Mouse (Mus musculus) v-Abl transformed pro-B cells (cell line): ENCODE results near the gene Bpifb1.
"Not testable (repeated sequence)": the region's sequence is repeated elsewhere in the genome, so short reads cannot be mapped to it uniquely, and the experiment has no call there.

Experiments
- in situ Hi-C, 2 experiments: fragments of 400-800 bp; cut with MboI; formaldehyde crosslinking; loops; one replicate each; pipeline ENCODE4 v1.15.1; 2025; ENCODE audit not compliant: unreplicated experiment in 2 of 2

Bpifb1 gene

DNA sequence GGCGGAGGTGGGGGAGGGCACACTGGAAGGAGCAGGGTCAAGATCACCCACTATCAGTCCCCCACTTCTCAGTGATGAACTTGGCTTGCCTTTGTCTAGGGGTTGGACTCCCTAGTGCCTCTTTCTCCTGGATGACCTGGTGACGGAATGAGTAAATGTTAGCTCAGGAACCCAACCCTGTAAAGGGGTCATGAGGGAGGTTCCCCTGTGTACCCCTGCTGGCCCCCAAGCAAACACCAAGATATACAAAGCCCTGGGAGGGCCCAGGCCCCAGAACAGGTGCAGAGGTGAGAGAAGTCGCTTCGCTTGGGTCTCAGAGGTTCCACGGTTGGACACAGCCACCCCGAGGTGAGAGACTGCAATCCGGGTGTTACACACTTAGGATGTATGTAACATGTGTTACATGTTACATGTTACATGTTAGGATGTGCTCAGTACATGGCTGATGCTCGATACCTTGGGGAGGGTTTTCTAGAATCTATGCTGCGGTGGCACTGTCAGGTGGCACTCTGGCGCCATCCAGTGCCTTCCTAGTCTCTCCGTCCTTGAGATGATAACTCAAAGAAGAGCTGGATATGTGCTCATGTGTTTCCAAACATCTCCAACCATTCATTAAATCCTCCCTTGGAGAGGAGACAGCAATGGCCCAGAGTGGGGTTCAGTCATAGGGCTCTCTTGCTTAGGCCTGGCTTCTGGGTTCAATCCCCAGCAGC, at the start of gene Bpifb1:
Gene Bpifb1 (plus strand): TSS at position 273 of the 713 bp plus-strand sequence.
- in situ Hi-C loops, result no loop called here

- in situ Hi-C loops, result no loop called here
Observed at GRCm38 (mm10) chr2:154142580-154142979, 48.0 kb upstream of the Bpifb1 start, which contains the start of gene Bpifa1. Gene Bpifa1, plus strand, starts transcription at chr2:154142880.

DNA sequence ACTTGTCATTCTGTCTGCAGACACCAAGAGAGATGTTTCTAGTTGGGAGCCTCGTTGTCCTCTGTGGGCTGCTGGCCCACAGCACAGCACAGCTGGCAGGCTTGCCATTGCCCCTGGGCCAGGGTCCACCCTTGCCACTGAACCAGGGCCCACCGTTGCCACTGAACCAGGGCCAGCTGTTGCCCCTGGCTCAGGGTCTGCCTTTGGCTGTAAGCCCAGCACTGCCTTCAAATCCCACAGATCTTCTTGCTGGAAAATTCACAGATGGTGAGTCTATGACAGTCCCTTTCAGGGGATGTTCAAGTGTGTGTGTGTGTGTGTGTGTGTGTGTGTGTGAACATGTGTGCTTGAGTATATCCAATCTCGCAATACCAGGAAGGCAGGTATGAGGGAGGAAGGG, 46.9 kb upstream of the Bpifb1 start:
- in situ Hi-C loops, result no loop called here

- in situ Hi-C loops, result no loop called here
Observed at GRCm38 (mm10) chr2:154147496-154147895, 43.1 kb upstream of the Bpifb1 start.

DNA sequence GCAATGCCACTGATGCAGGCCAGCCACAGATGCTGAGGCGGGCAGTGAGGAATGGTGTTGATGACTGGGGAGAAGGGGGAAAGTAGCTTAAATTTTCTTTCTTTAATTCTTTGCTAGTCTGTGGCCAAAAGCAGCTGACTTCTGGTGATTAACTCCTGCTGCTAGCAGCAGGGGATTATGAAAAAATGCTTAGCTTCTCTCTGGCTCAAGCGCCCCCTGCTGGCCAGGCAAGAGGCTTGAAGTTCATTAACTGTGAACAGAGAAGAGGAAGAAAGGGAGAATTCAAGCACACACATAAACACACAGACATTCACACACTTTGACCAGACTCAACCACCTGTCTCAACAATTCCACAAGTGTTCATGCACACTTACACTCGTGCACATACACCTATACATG, 32.2 kb upstream of the Bpifb1 start:
- in situ Hi-C loops, result no loop called here

- in situ Hi-C loops, result no loop called here
Observed at GRCm38 (mm10) chr2:154162307-154162706, 28.3 kb upstream of the Bpifb1 start, which contains the start of gene Bpifa5. Gene Bpifa5, plus strand, starts transcription at chr2:154162607.

- in situ Hi-C loops, result no loop called here
Observed at GRCm38 (mm10) chr2:154163306-154163705, 27.3 kb upstream of the Bpifb1 start.

DNA sequence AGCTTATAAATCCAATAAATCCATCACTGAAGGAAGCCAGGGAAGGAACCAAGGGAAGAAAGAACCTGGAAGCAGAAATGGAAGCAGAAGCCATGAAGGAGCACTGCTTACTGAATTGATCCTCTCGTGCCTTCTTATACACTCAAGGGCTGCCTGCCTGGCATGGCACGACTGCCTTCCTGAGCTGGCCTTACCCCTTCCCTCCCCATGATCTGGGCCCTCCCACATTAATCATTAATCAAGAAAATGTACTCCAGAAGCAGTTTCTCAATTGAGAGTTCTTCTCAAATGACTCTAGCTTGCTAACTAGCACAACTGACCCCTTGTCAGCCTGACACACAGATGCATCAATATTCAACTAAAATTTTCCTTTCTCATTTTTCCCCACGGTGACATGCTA, 21.4 kb upstream of the Bpifb1 start:
- in situ Hi-C loops, result no loop called here

DNA sequence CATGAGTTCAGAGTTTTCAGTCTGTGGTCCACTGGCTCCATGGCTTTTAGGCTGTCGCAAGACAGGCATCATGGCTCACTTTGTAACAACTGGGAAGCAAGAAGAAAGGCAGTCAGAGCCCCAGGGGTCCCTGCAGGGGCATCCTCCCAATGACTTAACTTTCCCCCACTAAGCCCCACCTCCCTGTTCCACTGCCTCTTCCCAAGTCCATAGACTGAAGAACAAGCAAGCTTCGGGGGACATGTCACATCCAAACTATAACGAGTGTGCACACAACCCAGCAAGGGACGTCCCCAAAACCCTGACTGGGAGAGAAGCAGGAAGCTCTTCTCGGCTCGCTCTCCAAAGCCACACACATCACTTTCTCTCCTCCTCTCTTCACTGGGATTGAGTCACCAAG, 19.0 kb upstream of the Bpifb1 start:
- in situ Hi-C loops, result no loop called here

- in situ Hi-C loops, result no loop called here
Observed at GRCm38 (mm10) chr2:154173313-154173712, 17.3 kb upstream of the Bpifb1 start.

- in situ Hi-C loops, result not testable (repeated sequence)
Observed at GRCm38 (mm10) chr2:154181900-154182299, 8.7 kb upstream of the Bpifb1 start.

- in situ Hi-C loops, result not testable (repeated sequence)
Observed at GRCm38 (mm10) chr2:154183061-154183460, 7.6 kb upstream of the Bpifb1 start.

GRCm38 (mm10) chr2:154185319-154185718, 5.3 kb upstream of the Bpifb1 start:
- in situ Hi-C loops, result no loop called here

- in situ Hi-C loops, result no loop called here
Observed at GRCm38 (mm10) chr2:154185748-154186147, 4.9 kb upstream of the Bpifb1 start.

DNA sequence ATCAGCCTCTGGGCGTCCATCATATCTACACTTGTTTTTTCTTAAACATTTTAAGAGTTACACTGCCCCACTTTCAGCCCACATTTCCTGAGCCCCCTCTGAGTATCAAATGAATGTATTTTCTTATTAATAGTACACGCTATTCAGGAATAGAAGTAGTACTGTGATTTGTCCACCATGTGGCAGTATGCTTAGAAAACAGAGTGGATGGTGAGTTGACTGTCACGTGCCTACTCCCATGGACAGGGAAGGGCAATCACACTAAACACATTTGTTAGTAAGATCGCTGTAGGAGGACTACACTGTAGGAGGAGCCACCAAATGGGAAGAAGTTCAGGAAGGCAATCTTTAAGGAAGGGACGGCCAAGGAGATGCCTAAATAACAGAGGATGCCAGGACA, 3.1 kb upstream of the Bpifb1 start:
- in situ Hi-C loops, result no loop called here

DNA sequence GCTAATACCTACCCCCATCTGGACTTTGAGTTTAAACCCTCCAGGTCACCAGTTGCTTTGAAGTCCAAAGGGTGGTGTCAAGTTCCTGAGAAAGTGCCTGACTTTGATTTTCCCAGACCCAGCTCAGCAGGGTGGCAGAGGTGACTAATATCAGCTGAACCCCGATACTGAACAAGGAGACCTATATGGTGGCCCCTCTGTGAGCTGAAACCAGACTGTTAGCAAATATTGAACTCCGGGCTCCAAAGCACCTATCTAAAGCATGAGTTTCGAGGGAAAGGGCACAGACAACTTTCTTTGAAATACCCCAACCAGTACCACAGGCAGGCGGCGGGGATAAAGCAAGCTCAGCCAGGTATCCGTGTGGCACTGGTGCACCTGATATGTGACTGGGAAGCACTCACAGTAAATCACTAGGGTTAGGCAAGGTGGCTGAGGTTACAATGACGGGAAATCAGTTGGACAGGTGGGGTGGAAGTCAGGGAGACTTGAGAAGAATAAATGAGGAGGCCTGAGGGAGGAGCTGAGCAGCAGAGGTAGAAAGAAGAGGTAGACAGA, 662 bp upstream of the Bpifb1 start:
- in situ Hi-C loops, result no loop called here

DNA sequence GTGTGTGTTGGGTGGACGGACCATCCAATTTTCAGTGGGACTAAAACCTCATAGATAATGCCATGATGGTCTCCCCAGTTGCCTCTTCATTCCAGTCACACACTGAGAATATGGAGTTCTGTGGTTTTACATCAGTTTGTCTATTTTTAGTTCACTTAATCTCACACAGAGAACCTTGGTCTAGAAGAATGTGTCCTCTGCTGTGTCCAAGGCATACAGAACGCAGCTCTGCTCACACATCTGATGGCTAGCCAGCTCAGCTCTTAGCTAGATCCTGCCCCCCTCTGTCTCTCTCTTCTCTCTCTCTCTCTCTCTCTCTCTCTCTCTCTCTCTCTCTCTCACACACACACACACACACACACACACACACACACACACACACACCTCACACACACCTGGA, 1.5 kb downstream of the Bpifb1 start:
- in situ Hi-C loops, result no loop called here

- in situ Hi-C loops, result no loop called here
Observed at GRCm38 (mm10) chr2:154193071-154193470, 2.5 kb downstream of the Bpifb1 start.

DNA sequence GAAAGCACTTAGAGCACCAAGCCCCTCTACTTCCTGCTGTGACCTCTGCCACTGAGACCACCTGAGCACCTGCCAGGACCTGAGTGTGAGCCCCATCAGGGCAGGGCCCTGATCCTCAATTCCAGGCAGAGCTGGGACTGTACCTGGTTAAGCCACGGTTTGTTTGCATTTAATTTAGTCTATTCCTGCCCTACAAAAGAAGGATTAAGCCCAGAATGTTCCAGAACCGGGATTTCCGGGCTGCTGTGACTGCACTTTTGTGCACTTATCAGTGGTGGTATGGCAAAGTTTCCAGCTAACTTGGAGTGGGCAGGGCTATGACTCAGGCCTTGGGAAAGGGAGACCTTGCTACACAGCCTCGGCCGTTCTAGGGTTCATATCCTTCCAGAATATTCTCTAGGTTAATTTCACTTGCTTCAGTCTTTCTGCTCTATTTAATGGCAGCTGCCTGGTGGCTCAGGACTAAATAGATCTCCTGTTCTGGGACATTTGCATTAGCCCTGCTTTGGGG, 3.4 kb downstream of the Bpifb1 start:
- in situ Hi-C loops, result no loop called here

- in situ Hi-C loops, result no loop called here
Observed at GRCm38 (mm10) chr2:154197036-154197435, 6.4 kb downstream of the Bpifb1 start.

DNA sequence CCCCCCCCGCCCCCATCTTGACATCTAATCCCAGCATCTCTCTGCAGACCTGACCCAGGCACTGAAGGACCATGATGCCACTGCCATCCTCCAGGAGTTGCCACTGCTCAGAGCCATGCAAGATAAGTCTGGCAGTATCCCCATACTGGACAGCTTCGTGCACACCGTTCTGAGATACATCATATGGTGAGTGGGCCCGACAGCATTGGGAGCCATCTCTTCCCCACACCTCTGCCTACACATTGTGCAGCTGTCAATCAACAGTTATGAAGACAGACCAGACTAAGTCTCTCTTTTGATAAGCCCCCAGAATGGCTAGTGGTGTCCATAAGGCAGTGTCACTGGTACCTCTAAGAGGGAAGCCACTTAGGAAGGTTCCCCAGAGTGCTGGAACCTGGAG, 14.0 kb downstream of the Bpifb1 start:
- in situ Hi-C loops, result loop anchor here in 1 of 2 experiments (25.0 kb wide), 2 partner anchors 733 to 1558 kb away; partner anchors contain the start of gene Procr

GRCm38 (mm10) chr2:154206908-154207307, 16.3 kb downstream of the Bpifb1 start:
- in situ Hi-C loops, result loop anchor here in 1 of 2 experiments (25.0 kb wide), 2 partner anchors 730 to 1555 kb away; partner anchors contain the start of gene Procr
